Mouse (Mus musculus) MEL (cell line): Measurements from ENCODE around the gene Foxo3. TPM values are rescaled to one million over a fixed set of nuclear protein-coding genes. Genes with fewer than 3 reads are reported as not detected.

Experiments
- DNase-seq: peaks from one replicate; pipeline ENCODE4 v3.0.0; 2011; ENCODE audit warnings: low read depth, low spot score
- H3K27ac ChIP-seq: 2 replicates; pipeline ENCODE4 v1.5.1; 2012; ENCODE audit warnings: low read depth, mild to moderate bottlenecking, control low read depth, low read length, moderate library complexity; ENCODE audit not compliant: control insufficient read depth
- H3K27me3 ChIP-seq, 2 experiments: fragments of 150-350 bp in 1 of 2; sonication (generic) in 1 of 2; 2 replicates each; pipeline ENCODE4 v1.6.1; 2012; ENCODE audit warnings: low read length in 2 of 2, mild to moderate bottlenecking in 2 of 2, improper control_type of control experiment in 1 of 2, moderate library complexity in 1 of 2; ENCODE audit not compliant: insufficient read depth in 2 of 2, control insufficient read depth in 1 of 2
- H3K36me3 ChIP-seq, 2 experiments: 2 replicates each; pipeline ENCODE4 v1.6.1; 2012 to 2014; ENCODE audit warnings: low read length in 2 of 2, improper control_type of control experiment in 1 of 2, inconsistent platforms in 1 of 2, mild to moderate bottlenecking in 1 of 2; ENCODE audit not compliant: insufficient read depth in 2 of 2, control insufficient read depth in 1 of 2
- H3K4me1 ChIP-seq, 2 experiments: fragments of 150-350 bp in 1 of 2; sonication (generic) in 1 of 2; 2 replicates each; pipeline ENCODE4 v1.6.1; 2012; ENCODE audit warnings: low read length in 2 of 2, improper control_type of control experiment in 1 of 2, mild to moderate bottlenecking in 1 of 2; ENCODE audit not compliant: insufficient read depth in 2 of 2, control insufficient read depth in 1 of 2
- H3K4me3 ChIP-seq, 2 experiments: fragments of 150-350 bp in 1 of 2; sonication (generic) in 1 of 2; 2 replicates each; pipeline ENCODE4 v1.5.1; 2012; ENCODE audit warnings: low read depth in 2 of 2, low read length in 2 of 2, mild to moderate bottlenecking in 2 of 2, moderate library complexity in 2 of 2, control low read depth in 1 of 2, improper control_type of control experiment in 1 of 2; ENCODE audit not compliant: control insufficient read depth in 1 of 2, insufficient read depth in 1 of 2
- H3K79me2 ChIP-seq: 2 replicates; pipeline ENCODE4 v1.6.1; 2012; ENCODE audit warnings: mild to moderate bottlenecking, low read length, moderate library complexity; ENCODE audit not compliant: control insufficient read depth, poor library complexity, insufficient read depth
- H3K9ac ChIP-seq: 2 replicates; pipeline ENCODE4 v1.6.1; 2012; ENCODE audit warnings: low read depth, mild to moderate bottlenecking, control low read depth, low read length, moderate library complexity; ENCODE audit not compliant: control insufficient read depth, poor library complexity, severe bottlenecking
- H3K9me3 ChIP-seq: fragments of 150-350 bp; sonication (generic); replicated peaks from 2 replicates; pipeline ENCODE4 v1.6.1; 2012; ENCODE audit warnings: mild to moderate bottlenecking, low read length, improper control_type of control experiment, moderate library complexity; ENCODE audit not compliant: insufficient read depth
- RAD21 ChIP-seq: IDR thresholded peaks from 2 replicates; pipeline ENCODE4 v1.6.1; 2011; ENCODE audit warnings: mild to moderate bottlenecking, low read depth, low read length, improper control_type of control experiment
- TAL1 ChIP-seq: IDR thresholded peaks from 2 replicates; pipeline ENCODE4 v1.6.1; 2012; ENCODE audit warnings: mild to moderate bottlenecking, inconsistent platforms, low read length, moderate library complexity, mixed read lengths
- TBP ChIP-seq: IDR thresholded peaks from 2 replicates; pipeline ENCODE4 v1.8.0; 2011; ENCODE audit warnings: low read depth, low read length, improper control_type of control experiment
- polyA plus RNA-seq, 2 experiments: library from polyadenylated mRNA; stranded (reverse) in 1 of 2; unstranded in 1 of 2; fragments of >175 nt in 1 of 2; fragments of >200 nt in 1 of 2; gene quantifications; 2 replicates each; pipeline versions ENCODE4 v1.2.1 to v1.2.4; 2012; ENCODE audit warnings: low replicate concordance in 2 of 2, low read depth in 1 of 2; ENCODE audit not compliant: insufficient read length in 2 of 2, insufficient read depth in 1 of 2, missing spikeins in 1 of 2
- total RNA-seq: library from RNA; depleted of rRNA; stranded (reverse); fragments of 300-350 nt; gene quantifications from 2 replicates; pipeline ENCODE4 v1.2.3, GENCODE M21; 2012; rRNA removed

Foxo3 gene
- total and polyA plus RNA-seq, 3 experiments = 21.0 to 103 (median 27.2) TPM

- H3K9ac ChIP-seq = no peak overlapping the region
- DNase-seq = no peak
- H3K79me2 ChIP-seq = no peaks in the 10 kb centered on the region
- H3K4me1 ChIP-seq = no peaks in the 10 kb centered on the region
- H3K36me3 ChIP-seq = no peaks in the 10 kb centered on the region
- TF ChIP-seq TBP (no peak), TAL1 (no peak), RAD21 (no peak)
- H3K4me3 ChIP-seq = no peak overlapping the region
- H3K9me3 ChIP-seq = no peaks in the 10 kb centered on the region
- peaks cover 0 to 4% of the 10 kb centered on the region in 2 experiments; a peak in 1 of 4 replicates for H3K27me3 ChIP-seq
- H3K27ac ChIP-seq = no peak overlapping the region
These were observed 141.5 kb downstream of the Foxo3 start for GRCm38 (mm10) chr10:42134759-42135702.

Other genes starting within 250 kb of the Foxo3 start
- 2.8 and 3.4 TPM in 2 replicates for gene Afg1l, start 201.8 kb upstream of the Foxo3 start, total RNA-seq
- 1 to 10 TPM in 1 of 2 experiments, not detected in 1; 3.7 TPM for gene Afg1l, start 201.8 kb upstream of the Foxo3 start, polyA plus RNA-seq
- 107 TPM in 2 replicates for gene Snx3, start 225.3 kb upstream of the Foxo3 start, total RNA-seq
- 100 to 1,000 TPM in 1 of 2 experiments, not detected in 1; 320 TPM for gene Snx3, start 225.3 kb upstream of the Foxo3 start, polyA plus RNA-seq